Mouse (Mus musculus) C2C12 (cell line): ENCODE measurements around the gene Slc25a13.

Experiments used
- CEBPB ChIP-seq: IDR thresholded peaks from one replicate; pipeline ENCODE4 v1.6.1; 2011; ENCODE audit warnings: low read depth, mild to moderate bottlenecking, control low read depth, moderate library complexity
- CTCF ChIP-seq: IDR thresholded peaks from one replicate; pipeline ENCODE4 v1.5.1; 2011; ENCODE audit not compliant: control insufficient read depth, insufficient read depth, insufficient read length
- MAX ChIP-seq: IDR thresholded peaks from one replicate; pipeline ENCODE4 v1.6.1; 2011; ENCODE audit warnings: mild to moderate bottlenecking, control low read depth
- USF1 ChIP-seq: IDR thresholded peaks from one replicate; pipeline ENCODE4 v1.6.1; 2011; ENCODE audit warnings: low read depth, mild to moderate bottlenecking, control low read depth, moderate library complexity

GRCm38 (mm10) chr6:6217286-6217625 is 283 bp upstream of the Slc25a13 start:
- TF ChIP-seq CTCF (no peak), USF1 (no peak), MAX (no peak), CEBPB (no peak)
